Mouse (Mus musculus) hindbrain, postnatal 0 days (tissue): ENCODE data around the gene Pou2f3. TPM values are rescaled to one million over a fixed set of nuclear protein-coding genes. Genes with fewer than 3 reads are reported as not detected.

Experiments
- ATAC-seq: fragments of 200-750 bp; cut with Nextera tagmentation; 2 replicates; pipeline ENCODE4 v1.8.0; 2017; ENCODE audit warnings: mild to moderate bottlenecking, moderate TSS enrichment, moderate library complexity
- DNase-seq: peaks from one replicate; pipeline ENCODE4 v3.0.0-alpha.2; 2015; ENCODE audit warnings: low spot score
- H3K27ac ChIP-seq: fragments of 300-500 bp; sonication (generic); 2 replicates; pipeline ENCODE4 v1.5.1; 2014; ENCODE audit warnings: mild to moderate bottlenecking
- H3K27me3 ChIP-seq: fragments of 300-500 bp; sonication (generic); 2 replicates; pipeline ENCODE4 v1.6.1; 2014; ENCODE audit warnings: low read length, mixed read lengths; ENCODE audit not compliant: insufficient read depth
- H3K36me3 ChIP-seq: fragments of 300-500 bp; sonication (generic); 2 replicates; pipeline ENCODE4 v1.6.1; 2014; ENCODE audit warnings: low read length, mixed read lengths; ENCODE audit not compliant: insufficient read depth
- H3K4me1 ChIP-seq: fragments of 300-500 bp; sonication (generic); 2 replicates; pipeline ENCODE4 v1.6.1; 2014; ENCODE audit warnings: antibody characterized with exemption, low read length, mixed read lengths; ENCODE audit not compliant: insufficient read depth
- H3K4me2 ChIP-seq: fragments of 300-500 bp; sonication (generic); 2 replicates; pipeline ENCODE4 v1.6.1; 2014; ENCODE audit warnings: low read depth, mild to moderate bottlenecking, low read length, moderate library complexity, mixed read lengths
- H3K4me3 ChIP-seq: fragments of 300-500 bp; sonication (generic); 2 replicates; pipeline ENCODE4 v1.5.1; 2014; ENCODE audit warnings: low read length
- H3K9ac ChIP-seq: fragments of 300-500 bp; sonication (generic); replicated peaks from 2 replicates; pipeline ENCODE4 v1.6.1; 2014; ENCODE audit warnings: mild to moderate bottlenecking, low read length, moderate library complexity, mixed read lengths
- H3K9me3 ChIP-seq: fragments of 300-500 bp; sonication (generic); 2 replicates; pipeline ENCODE4 v1.6.1; 2016; ENCODE audit warnings: low read length, mixed read lengths
- CTCF ChIP-seq: IDR thresholded peaks from 2 replicates; pipeline ENCODE4 v1.5.1; 2016; ENCODE audit warnings: antibody characterized with exemption, control low read depth, low read depth
- WGBS: fragments of 180-500 bp; shearing (Covaris S2); extraction: QIAGEN DNeasy Blood & Tissue Kit; methylation state at CpG from one replicate; pipeline ENCODE4 v1.1.7; 2014; 5-methylcytosine and 5-hydroxymethylcytosine counted together
- polyA plus RNA-seq: library from polyadenylated mRNA; unstranded; fragments of >200 nt; fragmentation: Nextera tagmentation; extraction: Ambion mirVana; gene quantifications from 2 replicates; pipeline ENCODE4 v1.2.1, GENCODE M21; 2015
- total RNA-seq: library from RNA; depleted of rRNA; stranded (reverse); fragments of >200 nt; gene quantifications from 2 replicates; pipeline ENCODE4 v1.2.3, GENCODE M21; 2014

Gene Pou2f3
- total and polyA plus RNA-seq, 2 experiments from 2014 or later: 0.10 to 0.13 TPM

DNA sequence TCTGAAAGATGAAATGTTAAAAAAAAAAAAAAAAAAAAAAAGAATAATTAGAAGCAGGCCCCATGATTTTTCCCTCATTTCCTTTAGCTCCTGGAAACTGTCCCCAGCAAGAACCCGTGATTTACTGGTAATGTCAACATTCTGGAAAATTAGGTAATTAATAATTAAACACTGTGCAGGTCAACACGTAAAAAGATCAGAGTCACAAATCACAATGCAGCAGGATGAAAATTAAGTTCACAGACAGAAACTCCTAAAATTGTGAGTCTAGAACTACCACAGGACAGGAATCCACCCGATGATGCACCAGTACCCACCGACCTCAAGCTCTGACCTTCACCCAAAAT lies 105.7 kb downstream of the Pou2f3 start:
- no peak for TF ChIP-seq CTCF
- H3K4me3 ChIP-seq: peak overlapping the region; percentile 92
- no peak for ATAC-seq
- no peaks in the 10 kb centered on the region for H3K27me3 ChIP-seq
- H3K27ac ChIP-seq: peak overlapping the region; percentile 92; the same call in 1 of the 2 replicates
- H3K9ac ChIP-seq: peak overlapping the region; percentile 84
- H3K4me2 ChIP-seq: peak overlapping the region; percentile 91
- H3K9me3 ChIP-seq: no peaks in the 10 kb centered on the region
- no peak for DNase-seq
- no peaks in the 10 kb centered on the region for H3K36me3 ChIP-seq
- peaks cover 11% of the 10 kb centered on the region for H3K4me1 ChIP-seq
- WGBS: 1% methylated on average over 4 of the region's 4 CpGs

DNA sequence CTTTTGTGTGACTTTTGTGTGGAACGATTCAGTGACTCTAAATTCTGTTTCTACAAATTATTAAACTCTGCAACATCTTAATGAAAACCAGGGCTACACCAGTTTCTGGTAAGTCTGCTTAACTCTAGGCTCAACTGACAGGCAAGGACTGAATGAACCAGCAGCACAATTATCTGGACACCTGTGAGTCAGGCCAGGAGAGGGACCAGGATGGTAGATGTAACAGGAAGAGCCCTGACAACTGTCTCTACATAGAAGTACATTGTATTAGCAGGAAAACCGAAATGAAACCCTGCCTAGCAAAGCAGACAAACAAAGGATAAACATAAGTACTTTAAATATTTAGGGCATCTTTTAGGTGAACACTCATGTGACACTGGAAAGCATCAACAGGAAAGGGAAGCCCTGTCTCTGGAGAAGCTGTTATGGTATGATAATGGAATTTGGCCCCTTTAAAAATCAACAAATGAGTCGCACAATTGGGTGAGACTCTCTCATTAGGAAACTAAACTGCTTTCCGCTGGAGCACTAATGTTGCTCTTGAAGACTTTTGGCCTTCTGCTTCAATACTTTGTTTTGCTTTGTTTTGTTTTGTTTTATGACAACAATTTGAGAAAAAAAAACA lies 106.4 kb downstream of the Pou2f3 start:
- no peak for DNase-seq
- Histone ChIP-seq H3K36me3 (no peaks in the 10 kb centered on the region), H3K27ac (no peak overlapping the region), H3K4me3 (peak overlapping the region; percentile 92), H3K9me3 (no peaks in the 10 kb centered on the region), H3K4me1 (peaks cover 11% of the 10 kb centered on the region), H3K27me3 (no peaks in the 10 kb centered on the region), H3K9ac (peak overlapping the region; percentile 25; the same call in 1 of the 2 replicates), H3K4me2 (peak overlapping the region; percentile 91)
- TF ChIP-seq CTCF: no peak
- WGBS: 25% methylated on average over 4 of the region's 4 CpGs
- no peak for ATAC-seq

DNA sequence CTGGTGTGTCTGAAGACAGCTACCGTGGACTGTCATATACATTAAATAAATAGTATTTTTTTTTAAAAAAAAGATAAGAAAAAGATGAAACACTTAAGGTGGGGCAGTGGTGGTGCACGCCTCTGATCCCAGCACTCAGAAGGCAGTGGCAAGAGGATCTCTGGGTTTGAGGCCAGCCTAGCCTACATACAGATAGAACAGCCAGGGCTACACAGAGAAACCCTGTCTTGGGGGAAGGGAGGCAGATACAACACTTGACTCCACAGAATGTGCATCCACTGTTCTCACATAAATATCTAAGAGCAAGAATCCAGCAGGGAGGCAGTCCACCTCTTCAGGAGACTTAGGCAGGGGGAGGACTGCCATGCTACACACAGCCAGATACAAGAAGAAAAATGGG lies 107.2 kb downstream of the Pou2f3 start:
- DNase-seq (no peak), ATAC-seq (no peak)
- no peaks in the 10 kb centered on the region for H3K27me3 ChIP-seq
- no peaks in the 10 kb centered on the region for H3K9me3 ChIP-seq
- peaks cover 11% of the 10 kb centered on the region for H3K4me1 ChIP-seq
- H3K36me3 ChIP-seq: no peaks in the 10 kb centered on the region
- peak overlapping the region; percentile 25; the same call in 1 of the 2 replicates for H3K9ac ChIP-seq
- H3K4me2 ChIP-seq: peak overlapping the region; percentile 91
- no peak overlapping the region for H3K27ac ChIP-seq
- TF ChIP-seq CTCF: no peak
- WGBS: 97% methylated on average over 2 of the region's 2 CpGs
- H3K4me3 ChIP-seq: peak overlapping the region; percentile 17; the same call in 1 of the 2 replicates

DNA sequence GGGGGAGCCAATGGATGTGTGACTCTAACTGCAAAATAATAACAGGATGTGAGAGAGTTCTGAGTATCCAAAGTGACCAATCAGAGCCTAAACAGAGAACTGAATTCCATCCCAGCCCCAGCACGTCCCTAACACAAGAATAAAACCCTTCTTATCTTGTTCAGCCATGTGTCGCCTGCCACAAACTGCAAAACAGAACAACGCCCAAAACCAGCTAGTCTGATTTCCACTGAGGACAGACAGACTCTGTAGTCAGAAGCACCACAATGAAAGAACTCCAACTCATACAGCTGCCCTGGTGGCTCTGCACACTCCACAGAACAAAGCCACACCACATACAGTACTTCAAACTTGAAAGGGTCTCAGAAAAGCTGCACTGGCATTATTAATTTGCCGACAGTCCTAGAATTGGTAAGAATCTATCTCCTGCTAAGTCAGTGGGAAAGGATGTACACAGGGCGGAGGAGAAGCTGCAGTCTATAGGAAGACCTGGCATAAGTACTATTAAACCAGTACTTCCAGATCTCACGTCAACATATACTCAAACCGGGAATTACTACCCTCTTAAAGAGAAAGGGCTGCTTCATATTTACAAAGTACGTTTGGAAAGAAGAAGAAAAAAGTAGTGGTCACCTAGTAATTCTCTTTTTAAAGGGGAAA lies 108.1 kb downstream of the Pou2f3 start:
- Histone ChIP-seq H3K4me3 (0 out of 2 replicates have a peak overlapping the region, but pooled peaks have one; percentile 2), H3K4me2 (peak overlapping the region; percentile 91), H3K4me1 (peaks cover 11% of the 10 kb centered on the region), H3K9ac (no peak overlapping the region), H3K27ac (no peak overlapping the region), H3K27me3 (no peaks in the 10 kb centered on the region), H3K9me3 (no peaks in the 10 kb centered on the region), H3K36me3 (no peaks in the 10 kb centered on the region)
- ATAC-seq (no peak), DNase-seq (no peak)
- no peak for TF ChIP-seq CTCF
- 70% methylated on average over 8 of the region's 8 CpGs for WGBS

DNA sequence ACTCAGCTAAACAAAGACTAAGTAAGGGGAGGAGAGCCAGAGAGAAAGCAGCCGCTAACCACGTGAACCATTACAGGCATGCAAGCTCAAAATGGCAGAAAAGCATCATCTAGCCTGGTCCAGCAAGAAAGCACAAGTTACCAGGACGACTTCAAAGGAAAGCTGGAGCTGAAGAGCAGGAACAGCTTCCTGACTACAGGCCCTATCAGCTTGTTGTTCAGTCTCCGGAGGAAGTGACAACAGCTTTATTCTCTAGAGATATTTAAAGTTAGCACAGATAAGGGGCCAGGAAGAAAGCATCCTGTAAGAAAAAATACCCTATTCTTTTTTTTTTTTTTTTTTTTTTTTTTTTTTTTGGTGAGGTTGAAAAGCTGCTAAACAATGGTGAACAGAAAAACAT lies 111.2 kb downstream of the Pou2f3 start:
- H3K4me1 ChIP-seq: peaks cover 10% of the 10 kb centered on the region
- no peak overlapping the region for H3K4me3 ChIP-seq
- no peak overlapping the region for H3K27ac ChIP-seq
- 47% methylated on average over 4 of the region's 4 CpGs for WGBS
- no peaks in the 10 kb centered on the region for H3K9me3 ChIP-seq
- no peak for TF ChIP-seq CTCF
- no peak for DNase-seq
- H3K9ac ChIP-seq: no peak overlapping the region
- H3K27me3 ChIP-seq: no peaks in the 10 kb centered on the region
- ATAC-seq: no peak
- no peaks in the 10 kb centered on the region for H3K36me3 ChIP-seq
- no peak overlapping the region for H3K4me2 ChIP-seq

DNA sequence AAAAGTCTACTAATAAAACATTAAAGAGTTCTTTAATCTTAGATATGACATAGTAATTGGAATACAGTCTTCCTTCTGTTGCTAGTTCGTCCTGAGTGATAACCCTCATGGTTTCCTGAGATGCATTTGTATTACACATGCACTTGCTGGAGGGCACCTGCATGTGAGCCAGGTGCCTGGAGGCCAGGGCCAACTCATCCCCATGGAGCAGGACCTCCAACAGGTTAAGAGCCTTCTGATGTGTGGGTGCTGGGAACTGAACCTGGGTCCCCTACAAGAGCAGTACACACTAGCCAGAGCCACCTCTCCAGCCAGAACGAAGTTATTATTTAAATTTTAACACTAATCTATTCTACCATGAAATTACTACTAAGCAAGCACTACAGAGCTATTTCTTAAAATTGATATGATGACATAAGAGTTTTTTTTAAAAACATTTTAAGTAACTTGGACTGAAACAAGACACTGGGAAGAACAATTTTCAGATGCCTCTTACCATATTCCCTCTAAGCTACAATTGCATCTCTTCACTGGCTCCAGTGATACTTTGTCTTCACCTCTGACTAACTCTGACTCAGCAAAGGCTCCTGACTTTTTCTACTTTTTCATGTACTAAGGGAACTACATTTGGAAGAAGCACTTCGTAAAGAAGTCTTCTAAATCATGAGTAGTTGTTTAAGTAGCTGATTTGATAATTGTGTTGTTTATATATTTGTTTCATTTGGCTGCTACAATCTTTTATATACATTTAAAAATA lies 112.2 kb downstream of the Pou2f3 start:
- no peak overlapping the region for H3K9ac ChIP-seq
- no peak for TF ChIP-seq CTCF
- ATAC-seq: no peak
- no peak for DNase-seq
- peaks cover 2% of the 10 kb centered on the region; the same call in 1 of the 2 replicates for H3K4me1 ChIP-seq
- no peaks in the 10 kb centered on the region for H3K27me3 ChIP-seq
- WGBS: 94% methylated on average over 3 of the region's 3 CpGs
- H3K27ac ChIP-seq: no peak overlapping the region
- H3K4me3 ChIP-seq: no peak overlapping the region
- H3K9me3 ChIP-seq: no peaks in the 10 kb centered on the region
- no peak overlapping the region for H3K4me2 ChIP-seq
- H3K36me3 ChIP-seq: no peaks in the 10 kb centered on the region

DNA sequence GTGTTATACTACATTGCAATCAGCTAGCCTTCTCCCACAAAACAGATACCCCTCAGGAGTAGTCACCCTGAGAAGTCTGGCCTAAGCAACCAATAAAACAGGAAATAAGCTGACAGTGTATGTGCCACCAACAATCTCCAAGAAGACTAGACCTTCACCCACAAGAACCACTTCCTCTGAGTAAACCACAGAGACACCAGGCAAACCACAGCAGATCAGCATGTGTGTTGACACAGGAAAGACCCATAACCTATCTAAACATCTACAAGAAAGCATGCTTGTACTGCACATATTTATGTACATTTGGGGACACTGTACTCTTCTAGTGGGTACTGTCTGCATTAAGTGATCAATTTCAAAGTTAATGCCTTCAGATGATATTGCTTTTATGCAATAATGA lies 113.8 kb downstream of the Pou2f3 start:
- no peak for TF ChIP-seq CTCF
- no peak overlapping the region for H3K4me3 ChIP-seq
- H3K9ac ChIP-seq: no peak overlapping the region
- H3K36me3 ChIP-seq: no peaks in the 10 kb centered on the region
- no peaks in the 10 kb centered on the region for H3K9me3 ChIP-seq
- no peaks in the 10 kb centered on the region for H3K27me3 ChIP-seq
- DNase-seq (no peak), ATAC-seq (no peak)
- H3K4me1 ChIP-seq: no peaks in the 10 kb centered on the region
- H3K4me2 ChIP-seq: no peak overlapping the region
- H3K27ac ChIP-seq: no peak overlapping the region
